Mouse (Mus musculus) right cerebral cortex, adult 18-20 months (tissue): ENCODE results near the gene Soga1.

ENCODE experiments used
- DNase-seq: peaks from one replicate; pipeline ENCODE4 v3.0.0; 2022; ENCODE audit warnings: mixed read lengths

Soga1 gene

DNA sequence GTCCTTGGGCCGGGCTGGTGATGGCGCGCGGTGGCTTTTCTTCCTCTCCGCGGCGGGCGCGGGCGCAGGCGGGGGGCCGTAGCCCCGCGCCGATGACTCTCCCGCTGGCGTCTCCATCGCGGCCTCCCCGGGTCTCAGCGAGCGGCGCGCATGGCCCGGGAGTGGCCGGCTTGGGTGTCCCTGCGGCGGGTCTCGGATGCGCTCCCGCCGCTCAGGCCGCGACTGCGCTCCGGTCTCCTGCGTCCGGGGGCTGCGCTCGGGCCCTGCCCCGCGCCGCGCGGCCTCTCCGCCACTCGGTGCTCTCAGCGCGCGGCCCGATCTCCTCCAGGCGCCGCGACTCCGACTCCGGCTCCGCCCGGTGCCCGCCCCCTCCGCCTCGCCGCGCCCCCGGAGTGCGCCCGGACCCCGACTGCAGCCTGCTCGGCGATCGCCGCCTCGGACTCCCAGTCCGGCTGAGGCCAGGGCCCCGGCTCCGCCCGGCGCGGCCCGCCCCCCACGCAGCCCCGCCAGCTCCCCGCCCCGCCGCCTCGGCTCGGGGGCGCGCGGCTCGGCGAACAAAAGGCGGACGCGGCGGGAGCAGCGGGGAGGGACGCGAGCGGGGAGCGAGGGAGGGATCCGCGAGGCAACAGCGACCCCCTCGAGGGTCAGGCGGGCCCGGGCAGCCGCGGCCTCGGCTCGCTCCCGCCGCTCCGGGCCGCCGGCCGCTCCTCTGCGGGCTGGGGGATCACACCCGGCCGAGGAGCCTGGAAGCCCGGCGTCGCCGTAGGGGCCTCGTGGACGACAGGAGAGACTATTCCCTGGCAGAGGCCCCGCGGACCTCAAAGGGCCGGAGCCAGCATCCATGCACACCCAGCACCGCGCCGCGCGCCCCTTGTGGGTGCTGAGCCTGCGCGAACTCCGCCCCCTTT is at the start of gene Soga1:
Gene Soga1, minus strand, starts transcription at position 462 of the 908 bp plus-strand sequence.
- peak; percentile 82 for DNase-seq

GRCm38 (mm10) chr2:157128072-157128471 is 49.0 kb upstream of the Soga1 start:
- DNase-seq: no peak

DNA sequence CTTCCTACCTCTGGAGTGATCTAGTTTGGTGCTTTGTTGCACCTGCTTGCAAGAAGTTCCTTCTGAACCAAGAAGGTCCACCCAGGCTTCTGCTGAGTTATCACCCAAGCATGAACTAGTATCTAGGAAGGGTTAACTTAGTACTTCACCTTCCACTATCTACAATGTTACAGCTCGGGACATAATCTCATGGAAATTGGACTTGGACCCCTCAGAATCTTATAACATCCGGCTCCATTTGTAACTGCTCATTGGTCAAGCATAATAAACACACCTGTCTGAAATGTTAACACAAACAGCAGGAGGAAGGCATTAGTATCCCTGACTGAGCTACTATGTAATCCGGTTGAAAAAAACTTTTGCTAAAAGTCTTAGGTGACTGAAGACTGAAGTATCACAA is 48.3 kb upstream of the Soga1 start:
- no peak for DNase-seq

GRCm38 (mm10) chr2:157125246-157125645 is 46.2 kb upstream of the Soga1 start:
- no peak for DNase-seq

GRCm38 (mm10) chr2:157121766-157122165 is 42.7 kb upstream of the Soga1 start:
- no peak for DNase-seq

DNA sequence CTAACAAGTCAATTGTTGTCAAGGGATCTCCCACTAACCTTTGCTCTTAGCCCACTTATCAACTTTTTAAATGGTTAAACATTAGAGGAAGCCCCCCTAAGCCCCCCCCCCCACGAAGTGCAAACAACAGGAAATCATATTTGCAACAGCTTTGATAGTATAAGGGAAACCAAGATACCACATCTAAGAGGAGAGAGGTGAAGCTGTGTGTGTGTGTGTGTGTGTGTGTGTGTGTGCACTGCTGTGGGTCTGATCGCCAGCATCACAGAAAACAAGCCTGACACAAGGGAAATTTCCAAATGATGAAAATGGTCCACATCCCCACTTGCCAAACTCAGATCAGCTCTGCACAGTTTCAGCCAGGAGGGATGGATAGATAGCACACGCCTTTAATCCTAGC is 40.0 kb upstream of the Soga1 start:
- no peak for DNase-seq

DNA sequence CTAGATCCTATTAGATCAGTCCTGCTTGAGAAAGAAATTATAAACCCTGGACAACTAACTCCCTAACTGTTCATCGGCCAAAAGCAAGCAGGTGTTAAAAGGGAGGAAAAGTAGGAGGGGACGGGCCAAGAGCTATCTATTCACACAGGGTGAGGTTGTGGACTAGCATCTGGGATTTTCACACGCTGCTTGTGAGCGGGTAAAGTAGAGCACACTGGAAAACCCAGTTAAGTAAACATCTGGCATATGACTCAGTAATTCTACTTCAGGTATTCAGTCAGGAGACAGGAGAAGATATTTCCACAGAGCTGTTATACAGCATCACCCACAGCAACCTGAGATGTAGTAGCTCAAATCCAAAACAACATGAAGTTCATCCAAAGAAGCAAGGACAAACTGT is 39.5 kb upstream of the Soga1 start:
- no peak for DNase-seq

GRCm38 (mm10) chr2:157116964-157117363 is 37.9 kb upstream of the Soga1 start:
- no peak for DNase-seq

DNA sequence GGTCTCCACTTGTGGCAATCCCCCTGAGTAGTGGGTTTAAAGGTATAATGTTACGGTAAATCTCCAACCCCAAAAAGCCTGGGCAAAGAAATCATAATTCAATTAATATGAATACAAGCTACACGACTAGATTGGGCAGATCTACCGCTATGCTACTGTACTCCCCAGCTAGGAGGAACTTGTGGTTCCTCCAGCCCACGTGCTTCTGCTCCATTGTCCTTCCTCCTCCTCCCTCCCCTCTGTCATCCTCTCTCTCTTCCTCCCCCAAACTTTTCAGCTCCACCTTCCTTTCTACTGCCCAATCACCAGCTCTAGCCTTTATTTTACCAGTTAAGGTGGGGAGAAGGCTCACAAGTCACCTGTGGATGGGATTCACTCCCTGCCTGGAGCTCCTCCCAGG is 29.2 kb upstream of the Soga1 start:
- DNase-seq: no peak

- no peak for DNase-seq
Observed at GRCm38 (mm10) chr2:157104454-157104853, 25.4 kb upstream of the Soga1 start.

DNA sequence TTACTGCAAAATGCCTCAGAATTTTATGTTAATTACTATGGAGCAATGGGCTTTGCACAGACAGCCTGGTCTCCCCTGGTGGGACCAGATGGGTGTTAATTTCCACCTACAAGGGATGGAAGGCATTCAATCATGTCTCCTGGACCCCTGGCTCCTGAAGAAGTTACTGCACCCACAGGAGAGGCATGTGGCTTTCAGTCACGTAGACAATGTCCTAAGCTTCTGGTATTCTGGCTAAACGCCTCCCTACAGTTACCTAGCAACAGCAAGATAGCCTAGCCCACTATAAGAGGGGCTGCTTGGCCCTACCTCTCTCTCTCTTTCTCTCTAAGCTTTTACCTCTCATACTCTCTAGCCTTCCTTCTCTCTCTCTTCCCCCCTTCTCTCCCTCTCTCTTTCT is 23.2 kb upstream of the Soga1 start:
- no peak for DNase-seq

- DNase-seq: peak; percentile 32
Observed at GRCm38 (mm10) chr2:157101650-157102049, 22.6 kb upstream of the Soga1 start.

DNA sequence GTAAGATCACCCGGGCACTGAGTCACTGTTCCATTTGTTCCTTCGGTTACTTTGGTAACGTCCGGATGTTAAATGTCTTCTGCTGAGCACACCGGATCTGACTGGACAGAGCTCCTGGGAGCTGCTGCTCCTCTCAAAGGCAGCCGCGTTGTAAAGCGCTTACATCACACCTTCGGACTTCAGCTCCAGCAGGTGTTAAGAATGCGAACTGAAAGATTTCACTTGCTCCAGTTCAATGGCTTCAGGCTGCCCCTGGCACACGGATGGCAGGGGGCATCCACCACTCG is 21.2 kb upstream of the Soga1 start:
- DNase-seq: no peak

GRCm38 (mm10) chr2:157099532-157100318 is 20.7 kb upstream of the Soga1 start:
- no peak for DNase-seq

DNA sequence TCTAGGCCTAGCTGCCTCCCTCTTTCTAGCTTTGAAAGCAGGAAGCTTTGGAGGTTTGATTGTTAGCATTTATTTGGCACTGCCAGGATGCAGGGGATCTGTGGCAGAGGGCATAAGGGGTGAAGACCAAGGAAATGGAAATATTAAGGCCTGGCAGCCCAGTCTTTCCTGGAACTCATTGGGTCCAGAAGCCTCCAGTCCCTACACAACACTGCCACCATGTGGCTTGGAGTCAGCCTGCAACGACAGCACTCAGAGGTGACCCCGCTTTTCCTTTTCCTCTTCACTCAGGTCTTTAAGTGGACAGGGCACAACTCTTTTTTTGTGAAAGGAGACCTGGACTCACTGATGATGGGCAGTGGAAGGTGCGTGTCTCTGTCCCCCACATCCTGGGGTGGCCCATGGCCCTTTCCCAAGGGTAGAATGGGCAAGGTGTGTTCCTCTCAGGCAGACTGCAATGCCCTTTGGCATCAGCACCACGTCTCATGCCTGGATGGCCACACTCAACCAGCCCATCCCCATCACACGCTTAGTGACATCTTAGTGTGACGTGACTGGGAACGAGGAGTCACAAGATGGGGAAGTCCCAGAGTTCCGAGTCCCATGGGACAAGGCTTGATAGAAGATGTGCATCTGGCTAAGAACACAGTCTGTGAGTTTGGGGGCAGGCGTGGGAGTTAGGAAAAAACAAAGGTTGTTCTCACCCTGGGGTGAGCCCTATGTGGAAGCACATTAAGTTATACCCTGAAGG is 16.1 kb upstream of the Soga1 start:
- peak; percentile 60 for DNase-seq

- DNase-seq: peak; percentile 51
Observed at GRCm38 (mm10) chr2:157092024-157092423, 13.0 kb upstream of the Soga1 start.

GRCm38 (mm10) chr2:157087536-157088317 is 8.7 kb upstream of the Soga1 start:
- peak; percentile 85 for DNase-seq

DNA sequence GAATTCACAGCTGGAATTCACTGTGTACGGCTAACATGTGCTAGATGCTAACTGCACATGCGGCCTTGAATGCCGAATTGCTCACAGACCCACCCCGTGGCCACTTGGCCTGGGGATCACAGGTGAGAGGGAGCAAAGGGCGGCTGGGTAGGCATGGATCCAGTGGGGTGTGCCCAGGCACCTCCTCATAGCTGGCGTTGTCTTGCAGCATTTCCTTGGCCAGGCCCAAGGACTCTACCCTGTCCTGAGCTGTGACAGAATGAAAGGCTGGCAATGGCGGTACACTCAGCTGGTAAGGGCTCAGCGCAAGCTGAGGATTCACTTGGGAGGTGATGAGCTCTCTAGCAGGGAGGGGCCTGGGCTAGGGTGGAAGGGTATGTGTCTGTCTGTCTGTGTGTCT is 7.7 kb upstream of the Soga1 start, which contains the start of gene Tldc2:
Gene Tldc2, plus strand, starts transcription at position 260 of the 400 bp plus-strand sequence.
- no peak for DNase-seq

- DNase-seq: no peak
Observed at GRCm38 (mm10) chr2:157084831-157085585, 6.0 kb upstream of the Soga1 start.

- no peak for DNase-seq
Observed at GRCm38 (mm10) chr2:157081960-157082359, 2.9 kb upstream of the Soga1 start.

- DNase-seq: no peak
Observed at GRCm38 (mm10) chr2:157081331-157081730, 2.3 kb upstream of the Soga1 start.

DNA sequence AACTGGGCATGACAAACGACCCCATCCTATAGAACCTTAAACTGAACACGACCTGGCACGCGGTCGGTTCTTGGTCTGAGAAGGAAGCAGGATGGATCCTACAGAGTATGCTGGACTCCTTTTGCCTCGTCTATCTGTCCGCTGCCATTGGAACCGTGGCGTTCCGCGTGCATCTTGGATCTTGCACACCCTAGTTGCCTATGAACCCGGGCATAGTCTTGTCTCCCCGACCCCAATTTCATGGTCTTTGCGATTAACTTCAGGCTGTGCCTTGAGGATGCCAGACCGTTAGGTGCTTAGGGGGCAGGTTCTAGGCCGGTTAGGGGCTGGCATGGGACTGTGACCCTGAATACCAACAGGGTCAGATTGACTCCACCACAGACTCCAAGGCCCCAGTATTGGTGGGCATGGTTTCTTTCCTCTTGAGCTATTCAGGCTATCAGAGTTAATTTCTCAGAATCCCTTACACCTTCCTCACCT is 687 bp upstream of the Soga1 start:
- DNase-seq: no peak
